Mouse (Mus musculus): Measurements from ENCODE around the gene Hnf1b.

Hnf1b gene

GRCm38 (mm10) chr11:83896430-83897410, 46.9 kb downstream of the Hnf1b start:
- DNase-seq (ENCODE audit: low spot score), result no peak

GRCm38 (mm10) chr11:83897569-83897968, 47.7 kb downstream of the Hnf1b start:
- DNase-seq (ENCODE audit: low spot score), result no peak

GRCm38 (mm10) chr11:83902812-83903211, 52.9 kb downstream of the Hnf1b start:
- DNase-seq (ENCODE audit: low spot score), result no peak

GRCm38 (mm10) chr11:83905756-83906155, 55.9 kb downstream of the Hnf1b start:
- no peak for DNase-seq (ENCODE audit: low spot score)

GRCm38 (mm10) chr11:83908376-83908775, 58.5 kb downstream of the Hnf1b start:
- DNase-seq (ENCODE audit: low spot score), result no peak

GRCm38 (mm10) chr11:83913824-83914311, 64.0 kb downstream of the Hnf1b start:
- DNase-seq (ENCODE audit: low spot score), result no peak

GRCm38 (mm10) chr11:83914501-83914900, 64.6 kb downstream of the Hnf1b start:
- DNase-seq (ENCODE audit: low spot score), result no peak

GRCm38 (mm10) chr11:83922600-83922999, 72.7 kb downstream of the Hnf1b start:
- DNase-seq (ENCODE audit: low spot score), result no peak

- no peak for DNase-seq (ENCODE audit: low spot score)
Observed at GRCm38 (mm10) chr11:83927097-83927496, 77.2 kb downstream of the Hnf1b start.

- DNase-seq (ENCODE audit: low spot score), result no peak
Observed at GRCm38 (mm10) chr11:83932506-83933106, 82.7 kb downstream of the Hnf1b start.

GRCm38 (mm10) chr11:83933376-83933775, 83.5 kb downstream of the Hnf1b start:
- DNase-seq (ENCODE audit: low spot score), result no peak

- peak; percentile 22 for DNase-seq (ENCODE audit: low spot score)
Observed at GRCm38 (mm10) chr11:83935986-83936665, 86.3 kb downstream of the Hnf1b start.

GRCm38 (mm10) chr11:83938556-83938955, 88.7 kb downstream of the Hnf1b start:
- no peak for DNase-seq (ENCODE audit: low spot score)

- DNase-seq (ENCODE audit: low spot score), result peak; percentile 79
Observed at GRCm38 (mm10) chr11:83941950-83942840, 92.3 kb downstream of the Hnf1b start, which contains the start of gene Ddx52. TSS of gene Ddx52 (plus strand) at chr11:83942062.

Data from spleen, adult 12 weeks (tissue).